Mouse (Mus musculus) liver, embryonic 16.5 days (tissue): ENCODE measurements around the gene Fam168b. TPM values are rescaled to one million over a fixed set of nuclear protein-coding genes. Genes with fewer than 3 reads are reported as not detected.

Experiments
- ATAC-seq: fragments of 200-750 bp; cut with Nextera tagmentation; 2 replicates; pipeline ENCODE4 v1.8.0; 2017; ENCODE audit warnings: low read depth, mild to moderate bottlenecking, moderate number of reproducible peaks, moderate library complexity
- H3K27ac ChIP-seq: fragments of 300-500 bp; sonication (generic); 2 replicates; pipeline ENCODE4 v1.5.1; 2014; ENCODE audit warnings: mild to moderate bottlenecking, low read length
- H3K27me3 ChIP-seq: fragments of 300-500 bp; sonication (generic); 2 replicates; pipeline ENCODE4 v1.6.1; 2014; ENCODE audit warnings: low read depth, low read length, mixed read lengths; ENCODE audit not compliant: control insufficient read depth, insufficient read depth
- H3K36me3 ChIP-seq: fragments of 300-500 bp; sonication (generic); 2 replicates; pipeline ENCODE4 v1.6.1; 2014; ENCODE audit warnings: mild to moderate bottlenecking; ENCODE audit not compliant: control insufficient read depth, insufficient read depth
- H3K4me1 ChIP-seq: fragments of 300-500 bp; sonication (generic); 2 replicates; pipeline ENCODE4 v1.6.1; 2014; ENCODE audit warnings: low read depth, low read length, mixed read lengths; ENCODE audit not compliant: control insufficient read depth
- H3K4me2 ChIP-seq: fragments of 300-500 bp; sonication (generic); 2 replicates; pipeline ENCODE4 v1.6.1; 2014; ENCODE audit warnings: low read depth, low read length, mixed read lengths
- H3K4me3 ChIP-seq: fragments of 300-500 bp; sonication (generic); 2 replicates; pipeline ENCODE4 v1.5.1; 2014; ENCODE audit warnings: low read depth, mild to moderate bottlenecking, low read length
- H3K9ac ChIP-seq: fragments of 300-500 bp; sonication (generic); 2 replicates; pipeline ENCODE4 v1.6.1; 2014; ENCODE audit warnings: low read depth, low read length
- H3K9me3 ChIP-seq: fragments of 300-500 bp; sonication (generic); replicated peaks from 2 replicates; pipeline ENCODE4 v1.6.1; 2016; ENCODE audit warnings: low read length; ENCODE audit not compliant: control insufficient read depth
- WGBS: fragments of 180-500 bp; shearing (Covaris S2); extraction: QIAGEN DNeasy Blood & Tissue Kit; methylation state at CpG from one replicate; pipeline ENCODE4 v1.1.7; 2014; ENCODE audit not compliant: insufficient replicate concordance; 5-methylcytosine and 5-hydroxymethylcytosine counted together
- polyA plus RNA-seq: library from polyadenylated mRNA; unstranded; fragments of >200 nt; fragmentation: Nextera tagmentation; extraction: Ambion mirVana; gene quantifications from 2 replicates; pipeline ENCODE4 v1.2.1, GENCODE M21; 2015

The Fam168b gene
- polyA plus RNA-seq, 1 experiment from 2014 or later: 13.5 TPM

DNA sequence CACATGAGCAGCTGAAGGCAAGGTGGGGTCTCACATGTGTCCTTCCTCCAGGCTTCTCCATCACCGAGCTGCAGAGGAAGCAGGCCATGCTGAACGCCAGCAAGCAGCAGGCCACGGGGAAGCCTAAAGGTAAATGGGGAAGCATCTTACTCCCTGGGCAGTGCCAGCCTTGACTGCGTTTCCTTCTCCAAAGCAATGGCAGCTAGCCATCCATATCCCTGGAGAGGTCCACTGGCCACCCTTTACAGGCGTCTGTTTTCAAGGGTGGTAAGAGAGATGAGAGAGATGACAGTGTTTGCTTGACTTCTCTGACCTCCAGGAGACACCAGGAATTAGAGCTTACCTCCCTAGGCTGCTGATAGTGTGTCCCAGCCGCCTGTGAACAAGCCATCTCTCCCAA lies 31.8 kb downstream of the Fam168b start:
- 66% methylated on average over 6 of the region's 6 CpGs for WGBS
- H3K27ac ChIP-seq: no peak overlapping the region
- H3K9me3 ChIP-seq: no peaks in the 10 kb centered on the region
- no peak overlapping the region for H3K4me2 ChIP-seq
- H3K4me1 ChIP-seq: no peaks in the 10 kb centered on the region
- H3K4me3 ChIP-seq: no peak overlapping the region
- no peak overlapping the region for H3K9ac ChIP-seq
- peaks cover 4% of the 10 kb centered on the region for H3K36me3 ChIP-seq
- ATAC-seq: no peak
- no peaks in the 10 kb centered on the region for H3K27me3 ChIP-seq

DNA sequence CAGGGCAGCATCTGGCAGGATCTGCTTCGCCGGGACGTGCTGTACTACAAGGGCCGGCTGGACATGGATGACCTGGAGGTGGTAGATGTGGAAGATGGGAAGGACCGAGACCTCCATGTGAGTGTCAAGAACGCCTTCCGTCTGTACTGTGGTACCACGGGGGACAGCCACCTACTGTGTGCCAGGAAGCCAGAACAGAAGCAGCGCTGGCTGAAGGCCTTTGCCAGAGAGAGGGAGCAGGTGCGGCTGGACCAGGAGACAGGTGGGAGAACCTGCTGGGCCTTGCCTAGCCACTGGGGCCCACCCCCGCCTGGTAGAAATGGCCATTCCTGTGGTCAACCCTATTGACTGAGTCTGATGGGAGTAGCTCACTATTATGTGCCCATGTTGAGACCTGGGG lies 32.6 kb downstream of the Fam168b start:
- H3K4me1 ChIP-seq: no peaks in the 10 kb centered on the region
- no peak overlapping the region for H3K4me2 ChIP-seq
- WGBS: 90% methylated on average over 11 of the region's 11 CpGs
- no peak for ATAC-seq
- H3K9me3 ChIP-seq: no peaks in the 10 kb centered on the region
- no peaks in the 10 kb centered on the region for H3K27me3 ChIP-seq
- peaks cover 4% of the 10 kb centered on the region for H3K36me3 ChIP-seq
- H3K27ac ChIP-seq: no peak overlapping the region
- no peak overlapping the region for H3K9ac ChIP-seq
- no peak overlapping the region for H3K4me3 ChIP-seq

DNA sequence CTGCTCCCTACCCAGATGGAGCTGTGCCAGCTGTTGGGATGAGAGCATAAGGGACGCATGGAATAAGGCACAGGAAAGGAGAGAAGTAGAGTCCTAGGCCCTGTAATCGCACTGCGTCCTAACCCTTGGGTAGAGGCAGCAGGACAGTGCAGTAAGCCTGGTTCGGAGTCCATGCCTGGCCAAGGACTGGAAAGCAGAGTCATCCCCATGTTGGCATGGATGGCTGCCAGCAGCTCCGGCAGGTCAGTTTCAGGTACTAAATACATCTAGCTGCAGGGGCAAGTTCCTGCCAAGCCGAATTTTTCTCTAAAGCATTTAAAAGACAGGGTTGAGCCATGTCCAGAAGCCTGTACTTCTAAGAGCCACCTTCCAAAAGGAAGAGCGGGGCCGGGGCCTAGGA lies 34.4 kb downstream of the Fam168b start:
- Histone ChIP-seq H3K4me3 (no peak overlapping the region), H3K4me2 (no peak overlapping the region), H3K36me3 (no peaks in the 10 kb centered on the region; the same call in 1 of the 2 replicates), H3K9ac (no peak overlapping the region), H3K4me1 (no peaks in the 10 kb centered on the region), H3K27ac (no peak overlapping the region), H3K27me3 (no peaks in the 10 kb centered on the region), H3K9me3 (no peaks in the 10 kb centered on the region)
- 81% methylated on average over 8 of the region's 8 CpGs for WGBS
- no peak for ATAC-seq

DNA sequence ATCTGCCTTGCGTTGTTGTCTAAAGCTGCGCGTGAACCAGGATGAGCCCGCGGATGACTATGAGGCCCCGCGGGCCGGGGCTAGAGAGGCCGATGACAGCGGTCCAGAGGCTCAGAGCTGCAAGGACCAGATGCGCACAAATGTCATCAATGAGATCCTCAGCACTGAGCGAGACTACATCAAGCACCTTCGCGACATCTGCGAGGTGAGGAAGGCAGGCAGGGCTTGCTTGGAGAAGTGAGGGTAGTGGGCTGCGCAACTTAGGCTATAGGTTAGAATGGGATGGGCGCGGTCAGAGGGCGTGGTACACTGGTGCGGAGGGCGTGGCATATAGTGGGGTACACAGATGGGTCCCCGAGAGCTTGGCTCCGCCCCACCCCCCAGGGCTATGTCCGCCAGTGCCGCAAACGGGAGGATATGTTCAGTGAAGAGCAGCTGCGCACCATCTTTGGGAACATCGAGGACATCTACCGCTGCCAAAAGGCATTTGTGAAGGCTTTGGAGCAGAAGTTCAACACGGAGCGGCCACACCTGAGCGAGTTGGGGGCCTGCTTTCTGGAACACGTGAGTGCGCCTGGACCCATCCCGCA lies 36.8 kb downstream of the Fam168b start:
- no peak for ATAC-seq
- H3K4me3 ChIP-seq: no peak overlapping the region
- no peak overlapping the region for H3K4me2 ChIP-seq
- no peak overlapping the region for H3K27ac ChIP-seq
- H3K4me1 ChIP-seq: peaks cover 7% of the 10 kb centered on the region
- H3K27me3 ChIP-seq: no peaks in the 10 kb centered on the region
- H3K9ac ChIP-seq: no peak overlapping the region
- no peaks in the 10 kb centered on the region for H3K36me3 ChIP-seq
- H3K9me3 ChIP-seq: no peaks in the 10 kb centered on the region
- 41% methylated on average over 35 of the region's 35 CpGs for WGBS

DNA sequence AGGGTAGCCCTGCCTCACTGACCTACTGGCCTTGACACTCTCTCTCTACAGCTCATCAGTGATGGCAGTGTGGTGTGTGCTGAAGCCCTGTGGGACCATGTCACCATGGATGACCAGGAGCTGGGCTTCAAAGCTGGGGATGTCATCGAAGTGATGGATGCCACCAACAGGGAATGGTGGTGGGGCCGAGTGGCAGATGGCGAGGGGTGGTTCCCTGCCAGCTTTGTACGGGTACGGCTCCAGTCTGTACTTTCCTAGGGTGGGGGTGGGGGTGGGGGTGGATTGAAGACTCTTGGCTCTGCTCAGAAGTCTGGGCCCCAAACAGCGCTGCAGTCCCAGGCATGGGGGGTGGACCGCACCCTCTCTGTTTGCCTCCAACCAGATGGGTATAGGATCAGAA lies 38.0 kb downstream of the Fam168b start:
- WGBS: 77% methylated on average over 7 of the region's 7 CpGs
- H3K4me2 ChIP-seq: no peak overlapping the region
- ATAC-seq: no peak

DNA sequence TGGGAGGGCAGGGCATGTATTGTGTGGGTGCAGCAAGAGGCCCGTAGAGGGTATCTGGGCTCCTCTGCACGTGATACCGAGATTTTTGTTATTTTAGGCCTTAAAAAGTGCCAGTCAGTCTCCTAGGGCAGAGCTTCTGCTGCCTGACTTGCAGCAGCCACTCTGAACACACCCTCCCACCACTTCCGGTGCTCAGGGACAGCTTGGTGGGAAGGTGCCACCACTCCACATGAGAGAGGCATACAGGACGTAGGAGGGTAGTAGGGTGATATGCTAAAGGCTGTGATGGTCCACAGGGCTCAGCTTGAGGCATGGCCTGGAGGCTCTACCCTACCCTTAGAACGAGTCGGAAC lies 40.6 kb downstream of the Fam168b start:
- 19% methylated on average over 7 of the region's 7 CpGs for WGBS

More for the DNA sequence above, 38.0 kb downstream of the Fam168b start:
- Histone ChIP-seq H3K4me1 (peaks cover 7% of the 10 kb centered on the region), H3K36me3 (no peaks in the 10 kb centered on the region), H3K27me3 (no peaks in the 10 kb centered on the region), H3K9ac (no peak overlapping the region), H3K4me3 (no peak overlapping the region), H3K9me3 (no peaks in the 10 kb centered on the region), H3K27ac (no peak overlapping the region)

DNA sequence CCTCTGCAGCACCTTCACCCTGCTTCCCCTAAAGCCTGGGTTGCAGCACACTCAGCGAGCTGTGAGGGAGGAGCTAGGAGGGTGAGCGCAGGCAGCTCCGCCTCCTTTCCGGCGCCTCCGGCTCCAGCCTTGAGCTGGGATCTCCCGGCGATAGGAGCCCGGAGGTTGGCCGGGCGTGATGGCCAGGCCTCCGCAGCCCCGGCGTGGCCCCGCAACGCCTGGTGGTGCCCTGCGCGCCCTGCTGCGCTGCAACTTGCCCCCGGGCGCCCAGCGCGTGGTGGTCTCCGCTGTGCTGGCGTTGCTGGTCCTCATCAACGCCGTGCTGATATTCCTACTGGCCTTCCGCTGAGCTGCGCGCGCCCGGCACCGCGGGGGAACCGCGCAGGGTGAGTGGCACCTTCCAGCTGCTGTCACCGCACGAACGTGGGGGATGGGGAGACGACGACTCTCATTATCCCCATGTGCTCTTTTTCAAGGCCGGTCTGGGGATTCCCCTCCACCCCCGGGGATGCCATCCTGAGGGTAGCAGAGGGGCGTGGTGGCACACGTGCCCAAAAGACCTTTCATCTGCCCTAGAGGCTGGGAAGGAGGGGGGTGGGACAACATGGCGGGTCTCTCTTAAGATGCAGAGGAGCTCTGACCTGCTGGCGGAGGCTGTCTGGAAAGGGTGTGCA lies 41.1 kb downstream of the Fam168b start:
- no peaks in the 10 kb centered on the region for H3K36me3 ChIP-seq
- H3K27ac ChIP-seq: no peak overlapping the region
- peak overlapping the region; percentile 63 for H3K4me3 ChIP-seq
- peak overlapping the region; percentile 40 for H3K9ac ChIP-seq
- H3K9me3 ChIP-seq: no peaks in the 10 kb centered on the region
- no peaks in the 10 kb centered on the region for H3K27me3 ChIP-seq
- H3K4me1 ChIP-seq: peaks cover 7% of the 10 kb centered on the region
- peak; percentile 71 for ATAC-seq
- WGBS: under 1% methylated on average over 46 of the region's 47 CpGs
- H3K4me2 ChIP-seq: peak overlapping the region; percentile 73

More for the DNA sequence above, 40.6 kb downstream of the Fam168b start:
- no peaks in the 10 kb centered on the region for H3K36me3 ChIP-seq
- no peaks in the 10 kb centered on the region for H3K27me3 ChIP-seq
- peaks cover 7% of the 10 kb centered on the region for H3K4me1 ChIP-seq
- H3K4me2 ChIP-seq: peak overlapping the region; percentile 73
- peak overlapping the region; percentile 40; the same call in 1 of the 2 replicates for H3K9ac ChIP-seq
- peak overlapping the region; percentile 63 for H3K4me3 ChIP-seq
- no peak overlapping the region for H3K27ac ChIP-seq
- no peaks in the 10 kb centered on the region for H3K9me3 ChIP-seq
- ATAC-seq: 0 out of 2 replicates have a peak, but pooled peaks have one; percentile 17

DNA sequence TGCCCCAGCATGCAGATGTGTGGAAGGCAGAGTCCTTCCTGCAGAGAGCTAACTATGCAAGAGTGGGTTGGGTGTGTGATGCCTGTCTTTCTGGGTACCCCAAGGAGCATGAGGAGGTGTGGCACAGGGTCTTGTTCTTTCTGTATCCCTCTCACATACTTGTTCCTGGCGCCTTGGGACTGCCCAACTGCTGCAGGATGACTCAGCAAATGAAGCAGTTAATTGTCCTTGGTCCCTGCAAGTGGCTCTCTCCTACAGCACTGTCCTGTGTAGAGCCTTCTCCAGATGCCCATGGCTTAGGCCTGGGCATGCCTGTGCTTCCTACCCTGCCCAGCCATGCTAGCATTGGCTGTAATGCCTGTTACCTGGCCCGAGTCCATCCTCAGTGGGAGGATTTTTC lies 43.7 kb downstream of the Fam168b start:
- Histone ChIP-seq H3K27me3 (no peaks in the 10 kb centered on the region), H3K4me2 (no peak overlapping the region), H3K36me3 (no peaks in the 10 kb centered on the region), H3K9me3 (no peaks in the 10 kb centered on the region), H3K9ac (no peak overlapping the region), H3K27ac (no peak overlapping the region), H3K4me3 (no peak overlapping the region), H3K4me1 (peaks cover 7% of the 10 kb centered on the region)
- 29% methylated on average over 2 of the region's 2 CpGs for WGBS
- no peak for ATAC-seq
